ENCODE assay signal across 20 mouse cellular contexts in the genomic region with DNA sequence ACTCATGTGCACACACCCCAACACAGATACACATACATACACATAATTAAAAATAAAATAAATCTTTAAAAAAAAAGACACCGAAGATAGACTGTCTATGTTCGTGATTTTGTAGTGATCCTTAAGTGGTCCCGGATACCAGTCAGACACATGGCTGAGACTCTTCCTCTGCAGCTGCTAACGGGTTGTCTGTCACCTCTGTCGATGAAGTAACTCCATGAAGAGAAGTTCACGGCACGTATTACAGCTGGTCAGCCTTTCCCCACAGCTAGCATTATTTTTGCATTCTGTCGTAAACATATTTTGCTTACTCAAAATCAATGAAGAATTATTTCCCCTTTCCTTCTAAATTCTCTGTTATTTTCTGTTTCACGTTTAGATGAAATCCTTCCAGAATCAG. TPM values are rescaled to one million over a fixed set of nuclear protein-coding genes. Genes with fewer than 3 reads are reported as not detected.
A peak's percentile ranks its signal among the peaks of the same experiment; 100 is the strongest.
DNase-seq lines count a peak whose midpoint lies in the region; ATAC-seq and TF ChIP-seq lines count a peak whose summit lies in the region.
"Had no signal": no experiment of that assay in that cellular context is flagged by ENCODE, and none has a peak within 500 bp of the region (broad histone marks: within the 10 kb centered on the region; RNA-seq: fewer than 3 reads in every experiment).

No protein-coding gene starts in this region.

- TF ChIP-seq CTCF in lung, postnatal 0 days (IDR thresholded peaks at IDR 0.05): no peak

- no peak for TF ChIP-seq EP300 in lung, postnatal 0 days (IDR thresholded peaks at IDR 0.05)

- no peak overlapping the region for H3K27ac ChIP-seq in forebrain, embryonic 11.5 days (ENCODE audit: low read depth, low read length)
- H3K27ac ChIP-seq in forebrain, embryonic 13.5 days: no peak overlapping the region
- no peak overlapping the region for H3K27ac ChIP-seq in lung, postnatal 0 days (ENCODE audit: low read length)

- peak; percentile 20 for DNase-seq in forebrain, embryonic 11.5 days (ENCODE audit: low spot score)
- peak; percentile 59 for DNase-seq in lung, postnatal 0 days (ENCODE audit: low spot score)
- no peak for DNase-seq in lung, postnatal 10 days
- DNase-seq: adrenal gland, adult 2 months; adrenal gland, adult 8-10 months; adrenal gland, postnatal 10 days; adrenal gland, postnatal 14 days; adrenal gland, postnatal 25 days; adrenal gland, postnatal 36 days; B cell, adult 2 months; cerebellum, adult 11 months; cerebellum, adult 11-12 months; cerebellum, adult 18-20 months had no signal

- no peaks in the 10 kb centered on the region for H3K4me1 ChIP-seq in forebrain, embryonic 11.5 days (replicated peaks; ENCODE audit: control insufficient read depth, insufficient read depth, low read length)
- H3K4me1 ChIP-seq in forebrain, embryonic 13.5 days: no peaks in the 10 kb centered on the region
- no peaks in the 10 kb centered on the region for H3K4me1 ChIP-seq in lung, postnatal 0 days (ENCODE audit: insufficient read depth, low read depth, low read length)

- no peak overlapping the region for H3K9ac ChIP-seq in forebrain, embryonic 11.5 days (ENCODE audit: low read length)
- no peak overlapping the region for H3K9ac ChIP-seq in forebrain, embryonic 13.5 days
- H3K9ac ChIP-seq in lung, postnatal 0 days (replicated peaks; ENCODE audit: low read depth): no peak overlapping the region

- no peaks in the 10 kb centered on the region; the same call in 1 of the 2 replicates for H3K9me3 ChIP-seq in forebrain, embryonic 11.5 days (ENCODE audit: control insufficient read depth, low read length)
- no peaks in the 10 kb centered on the region for H3K9me3 ChIP-seq in forebrain, embryonic 13.5 days (replicated peaks)
- no peaks in the 10 kb centered on the region for H3K9me3 ChIP-seq in lung, postnatal 0 days (ENCODE audit: low read length)
- H3K9me3 ChIP-seq: G1E had no signal

- 92% methylated on average over 9 of the region's 9 CpGs for WGBS in forebrain, embryonic 11.5 days
- 89% methylated on average over 9 of the region's 9 CpGs for WGBS in forebrain, embryonic 13.5 days
- WGBS in lung, postnatal 0 days: 67% methylated on average over 9 of the region's 9 CpGs

- H3K4me2 ChIP-seq in forebrain, embryonic 11.5 days (ENCODE audit: low read depth, low read length, severe bottlenecking): no peak overlapping the region
- no peak overlapping the region for H3K4me2 ChIP-seq in forebrain, embryonic 13.5 days
- no peak overlapping the region for H3K4me2 ChIP-seq in lung, postnatal 0 days (replicated peaks; ENCODE audit: low read depth, low read length)

- no peak overlapping the region for H3K4me3 ChIP-seq in forebrain, embryonic 11.5 days (ENCODE audit: low read depth, low read length)
- H3K4me3 ChIP-seq in forebrain, embryonic 13.5 days: no peak overlapping the region
- no peak overlapping the region for H3K4me3 ChIP-seq in lung, postnatal 0 days (ENCODE audit: low read depth, low read length)

- no peaks in the 10 kb centered on the region for H3K27me3 ChIP-seq in forebrain, embryonic 11.5 days (ENCODE audit: control insufficient read depth, insufficient read depth, low read length)
- no peaks in the 10 kb centered on the region for H3K27me3 ChIP-seq in forebrain, embryonic 13.5 days
- H3K27me3 ChIP-seq in lung, postnatal 0 days (replicated peaks; ENCODE audit: insufficient read depth, low read length): no peaks in the 10 kb centered on the region
- H3K27me3 ChIP-seq: CH12.LX had no signal

- H3K36me3 ChIP-seq in forebrain, embryonic 11.5 days (ENCODE audit: control insufficient read depth, insufficient read depth, low read length): no peaks in the 10 kb centered on the region
- H3K36me3 ChIP-seq in forebrain, embryonic 13.5 days (ENCODE audit: poor library complexity, severe bottlenecking): no peaks in the 10 kb centered on the region
- H3K36me3 ChIP-seq in lung, postnatal 0 days (ENCODE audit: insufficient read depth, low read length): no peaks in the 10 kb centered on the region

- ATAC-seq in forebrain, embryonic 11.5 days (replicated peaks; ENCODE audit: low FRiP score): no peak
- no peak for ATAC-seq in forebrain, embryonic 13.5 days
- peak; percentile 63; the same call in 1 of the 2 replicates for ATAC-seq in lung, postnatal 0 days
- ATAC-seq: activated CD4-positive, CD25-positive, alpha-beta regulatory T cell, adult 4 months; CD4-positive, CD25-positive, alpha-beta regulatory T cell, adult 4 months; Patski had no signal

RNA-seq across cellular contexts. Expression of gene Pdcd1lg2, which starts 17.4 kb away (rescaled TPM):
- not detected in 2 replicates for polyA plus RNA-seq in forebrain, embryonic 11.5 days (2014; fragmentation: Nextera tagmentation; extraction: Ambion mirVana)
- polyA plus RNA-seq in forebrain, embryonic 13.5 days (2015; fragmentation: Nextera tagmentation; extraction: Ambion mirVana): not detected in 2 replicates
- polyA plus RNA-seq in lung, postnatal 0 days (2015; fragmentation: Nextera tagmentation; extraction: Ambion mirVana): 0.15 and 0.26 TPM in 2 replicates
- polyA plus RNA-seq: adrenal gland, adult 2 months; C2C12 had no signal

RNA-seq across cellular contexts. Expression of gene Cd274, which starts 26.1 kb away (rescaled TPM):
- polyA plus RNA-seq in forebrain, embryonic 11.5 days (2014; fragmentation: Nextera tagmentation; extraction: Ambion mirVana): 0.23 and 0.61 TPM in 2 replicates
- polyA plus RNA-seq in forebrain, embryonic 13.5 days (2015; fragmentation: Nextera tagmentation; extraction: Ambion mirVana): 0.38 and 0.41 TPM in 2 replicates
- polyA plus RNA-seq in lung, postnatal 0 days (2015; fragmentation: Nextera tagmentation; extraction: Ambion mirVana): 0.57 and 0.79 TPM in 2 replicates

RNA-seq across cellular contexts. Expression of gene Plgrkt, which starts 26.1 kb away (rescaled TPM):
- polyA plus RNA-seq in forebrain, embryonic 11.5 days (2014; fragmentation: Nextera tagmentation; extraction: Ambion mirVana): 55.7 and 59.5 TPM in 2 replicates
- polyA plus RNA-seq in forebrain, embryonic 13.5 days (2015; fragmentation: Nextera tagmentation; extraction: Ambion mirVana): 88.6 and 102 TPM in 2 replicates
- polyA plus RNA-seq in lung, postnatal 0 days (2015; fragmentation: Nextera tagmentation; extraction: Ambion mirVana): 50.6 and 56.3 TPM in 2 replicates

RNA-seq across cellular contexts. Expression of gene Rln1, which starts 58.9 kb away (rescaled TPM):
- 0.79 and 0.99 TPM in 2 replicates for polyA plus RNA-seq in forebrain, embryonic 11.5 days (2014; fragmentation: Nextera tagmentation; extraction: Ambion mirVana)
- polyA plus RNA-seq in forebrain, embryonic 13.5 days (2015; fragmentation: Nextera tagmentation; extraction: Ambion mirVana): 1.6 TPM in 2 replicates
- polyA plus RNA-seq in lung, postnatal 0 days (2015; fragmentation: Nextera tagmentation; extraction: Ambion mirVana): 0.11 TPM in 1 of 2 replicates, not detected in the other
- polyA plus RNA-seq: activated CD4-positive, CD25-positive, alpha-beta regulatory T cell, adult 4 months; adrenal gland, adult 2 months; CD4-positive, CD25-positive, alpha-beta regulatory T cell, adult 4 months; G1E; Patski had no signal
